Mouse (Mus musculus) midbrain, embryonic 10.5 days (tissue): Measurements from ENCODE around the gene Riok1. TPM values are rescaled to one million over a fixed set of nuclear protein-coding genes. Genes with fewer than 3 reads are reported as not detected.

Experiments used
- DNase-seq: peaks from one replicate; pipeline ENCODE4 v3.0.0-alpha.2; 2017; ENCODE audit warnings: low spot score
- H3K27ac ChIP-seq: fragments of 300-500 bp; sonication (generic); replicated peaks from 2 replicates; pipeline ENCODE4 v1.5.1; 2016; ENCODE audit warnings: mild to moderate bottlenecking
- H3K27me3 ChIP-seq: fragments of 300-500 bp; sonication (generic); 2 replicates; pipeline ENCODE4 v1.6.1; 2016; ENCODE audit warnings: low read depth, mild to moderate bottlenecking; ENCODE audit not compliant: poor library complexity, severe bottlenecking
- H3K36me3 ChIP-seq: fragments of 300-500 bp; sonication (generic); 2 replicates; pipeline ENCODE4 v1.6.1; 2016; ENCODE audit warnings: mild to moderate bottlenecking, moderate library complexity
- H3K4me1 ChIP-seq: fragments of 300-500 bp; sonication (generic); 2 replicates; pipeline ENCODE4 v1.6.1; 2016
- H3K4me3 ChIP-seq: fragments of 300-500 bp; sonication (generic); 2 replicates; pipeline ENCODE4 v1.5.1; 2016; ENCODE audit warnings: mild to moderate bottlenecking, moderate library complexity
- H3K9me3 ChIP-seq: fragments of 300-500 bp; sonication (generic); replicated peaks from 2 replicates; pipeline ENCODE4 v1.6.1; 2016; ENCODE audit warnings: mild to moderate bottlenecking
- WGBS: fragments of 180-500 bp; shearing (Covaris S2); methylation state at CpG from one replicate; pipeline ENCODE4 v1.1.7; 2016; 5-methylcytosine and 5-hydroxymethylcytosine counted together
- microRNA-seq: library from miRNA; unstranded; fragments of <30 nt; microRNA quantifications from one replicate; pipeline ENCODE4, GENCODE M21; 2017
- polyA plus RNA-seq: library from polyadenylated mRNA; unstranded; fragments of >200 nt; fragmentation: Nextera tagmentation; extraction: Ambion mirVana; gene quantifications from 2 replicates; pipeline ENCODE4 v1.2.1, GENCODE M21; 2016

The Riok1 gene
- polyA plus RNA-seq, 1 experiment from 2014 or later = 50.8 TPM

DNA sequence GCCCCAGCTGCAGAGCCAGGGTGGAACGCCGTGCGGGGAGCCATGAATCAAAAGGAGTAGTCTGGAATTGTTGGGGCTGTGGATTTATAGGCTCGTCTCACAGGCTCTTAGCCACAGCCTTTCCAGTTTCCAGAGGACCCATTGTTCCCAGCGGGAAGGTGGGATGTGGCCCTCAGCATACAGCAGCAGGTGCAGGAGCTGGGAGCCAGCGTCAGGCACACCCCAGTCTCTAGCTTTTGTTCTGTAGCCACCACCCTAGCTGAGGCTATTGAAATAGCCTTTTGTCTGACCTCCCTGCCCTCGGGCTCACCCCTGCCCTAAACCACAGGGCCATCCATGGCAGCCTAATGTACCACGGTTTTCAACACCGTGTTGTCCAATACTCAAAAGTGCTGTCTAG is 72.3 kb downstream of the Riok1 start:
- DNase-seq = no peak
- H3K4me1 ChIP-seq = no peaks in the 10 kb centered on the region
- H3K27me3 ChIP-seq = no peaks in the 10 kb centered on the region
- no peaks in the 10 kb centered on the region for H3K9me3 ChIP-seq
- no peak overlapping the region for H3K4me3 ChIP-seq
- WGBS = 84% methylated on average over 9 of the region's 9 CpGs
- no peaks in the 10 kb centered on the region for H3K36me3 ChIP-seq
- no peak overlapping the region for H3K27ac ChIP-seq

Small RNAs within 50 kb of the gene (microRNA-seq; reads per million reads assigned to microRNA genes)
- not detected for gene Gm27387

Other genes with a start within 250 kb of the Riok1 start
- 116 and 119 TPM in 2 replicates for gene Ssr1, start 42.8 kb upstream of the Riok1 start, polyA plus RNA-seq
- 0.63 and 0.97 TPM in 2 replicates for gene Cage1, start 74 bp downstream of the Riok1 start, polyA plus RNA-seq
- gene Dsp, start 114.3 kb downstream of the Riok1 start, polyA plus RNA-seq = 0.45 and 0.73 TPM in 2 replicates
- gene Snrnp48, start 167.9 kb downstream of the Riok1 start, polyA plus RNA-seq = 34.2 and 34.8 TPM in 2 replicates